Mouse (Mus musculus): ENCODE measurements around the gene Hcst. TPM values are rescaled to one million over a fixed set of nuclear protein-coding genes. Genes with fewer than 3 reads are reported as not detected.

Hcst gene
- polyA plus RNA-seq, 1 experiment = not detected

GRCm38 (mm10) chr7:30436879-30437278 lies 17.2 kb upstream of the Hcst start:
- 34% methylated on average over 10 of the region's 10 CpGs for WGBS
- H3K27ac ChIP-seq (ENCODE audit: insufficient read depth, low read depth, low read length) = no peak overlapping the region
- H3K4me3 ChIP-seq (ENCODE audit: insufficient read depth, low read depth, low read length) = no peak overlapping the region
- H3K4me1 ChIP-seq (ENCODE audit: control insufficient read depth, insufficient read depth, low read length) = peaks cover 16% of the 10 kb centered on the region
- TF ChIP-seq CTCF (IDR thresholded peaks at IDR 0.05; ENCODE audit: insufficient read depth, low read depth, low read length) (no peak), POLR2A (IDR thresholded peaks at IDR 0.05; ENCODE audit: insufficient read depth, low read depth, low read length) (no peak)

GRCm38 (mm10) chr7:30435156-30435555 lies 15.5 kb upstream of the Hcst start:
- Histone ChIP-seq H3K4me3 (ENCODE audit: insufficient read depth, low read depth, low read length) (no peak overlapping the region), H3K4me1 (ENCODE audit: control insufficient read depth, insufficient read depth, low read length) (peaks cover 12% of the 10 kb centered on the region), H3K27ac (ENCODE audit: insufficient read depth, low read depth, low read length) (no peak overlapping the region)
- no peak for TF ChIP-seq CTCF (IDR thresholded peaks at IDR 0.05; ENCODE audit: insufficient read depth, low read depth, low read length)
- 65% methylated on average over 9 of the region's 9 CpGs for WGBS

- peaks cover 7% of the 10 kb centered on the region for H3K4me1 ChIP-seq (ENCODE audit: control insufficient read depth, insufficient read depth, low read length)
- WGBS = 74% methylated on average over 10 of the region's 10 CpGs
- TF ChIP-seq CTCF (IDR thresholded peaks at IDR 0.05; ENCODE audit: insufficient read depth, low read depth, low read length) (no peak), POLR2A (IDR thresholded peaks at IDR 0.05; ENCODE audit: insufficient read depth, low read depth, low read length) (no peak)
- no peak overlapping the region for H3K4me3 ChIP-seq (ENCODE audit: insufficient read depth, low read depth, low read length)
- H3K27ac ChIP-seq (ENCODE audit: insufficient read depth, low read depth, low read length) = no peak overlapping the region
These were observed 15.0 kb upstream of the Hcst start for GRCm38 (mm10) chr7:30434701-30435100.

- Histone ChIP-seq H3K4me1 (ENCODE audit: control insufficient read depth, insufficient read depth, low read length) (peaks cover 6% of the 10 kb centered on the region), H3K27ac (ENCODE audit: insufficient read depth, low read depth, low read length) (no peak overlapping the region), H3K4me3 (ENCODE audit: insufficient read depth, low read depth, low read length) (no peak overlapping the region)
- 10% methylated on average over 10 of the region's 10 CpGs for WGBS
- no peak for TF ChIP-seq POLR2A (IDR thresholded peaks at IDR 0.05; ENCODE audit: insufficient read depth, low read depth, low read length)
- no peak for TF ChIP-seq CTCF (IDR thresholded peaks at IDR 0.05; ENCODE audit: insufficient read depth, low read depth, low read length)
These were observed 14.6 kb upstream of the Hcst start for GRCm38 (mm10) chr7:30434238-30434637.

GRCm38 (mm10) chr7:30431793-30432192 lies 12.1 kb upstream of the Hcst start:
- no peak for TF ChIP-seq CTCF (IDR thresholded peaks at IDR 0.05; ENCODE audit: insufficient read depth, low read depth, low read length)
- TF ChIP-seq POLR2A (IDR thresholded peaks at IDR 0.05; ENCODE audit: insufficient read depth, low read depth, low read length) = no peak
- Histone ChIP-seq H3K4me1 (ENCODE audit: control insufficient read depth, insufficient read depth, low read length) (peaks cover 5% of the 10 kb centered on the region), H3K27ac (ENCODE audit: insufficient read depth, low read depth, low read length) (peak overlapping the region; percentile 61), H3K4me3 (ENCODE audit: insufficient read depth, low read depth, low read length) (no peak overlapping the region)
- WGBS = 0% methylated on average over 3 of the region's 3 CpGs

GRCm38 (mm10) chr7:30430191-30430590 lies 10.5 kb upstream of the Hcst start:
- peaks cover 3% of the 10 kb centered on the region; the same call in 1 of the 2 replicates for H3K4me1 ChIP-seq (ENCODE audit: control insufficient read depth, insufficient read depth, low read length)
- WGBS = 67% methylated on average over 2 of the region's 2 CpGs
- TF ChIP-seq CTCF (IDR thresholded peaks at IDR 0.05; ENCODE audit: insufficient read depth, low read depth, low read length) = no peak
- TF ChIP-seq POLR2A (IDR thresholded peaks at IDR 0.05; ENCODE audit: insufficient read depth, low read depth, low read length) = no peak
- H3K27ac ChIP-seq (ENCODE audit: insufficient read depth, low read depth, low read length) = no peak overlapping the region
- H3K4me3 ChIP-seq (ENCODE audit: insufficient read depth, low read depth, low read length) = no peak overlapping the region

- no peak overlapping the region for H3K4me3 ChIP-seq (ENCODE audit: insufficient read depth, low read depth, low read length)
- no peak overlapping the region for H3K27ac ChIP-seq (ENCODE audit: insufficient read depth, low read depth, low read length)
- H3K4me1 ChIP-seq (ENCODE audit: control insufficient read depth, insufficient read depth, low read length) = peaks cover 3% of the 10 kb centered on the region; the same call in 1 of the 2 replicates
- no peak for TF ChIP-seq POLR2A (IDR thresholded peaks at IDR 0.05; ENCODE audit: insufficient read depth, low read depth, low read length)
- TF ChIP-seq CTCF (IDR thresholded peaks at IDR 0.05; ENCODE audit: insufficient read depth, low read depth, low read length) = no peak
These were observed 9.7 kb upstream of the Hcst start for GRCm38 (mm10) chr7:30429327-30429726.

GRCm38 (mm10) chr7:30423071-30423641 lies 3.5 kb upstream of the Hcst start:
- peak overlapping the region; percentile 83 for H3K27ac ChIP-seq (ENCODE audit: insufficient read depth, low read depth, low read length)
- peak overlapping the region; percentile 74 for H3K4me3 ChIP-seq (ENCODE audit: insufficient read depth, low read depth, low read length)
- peaks cover 11% of the 10 kb centered on the region for H3K4me1 ChIP-seq (ENCODE audit: control insufficient read depth, insufficient read depth, low read length)
- TF ChIP-seq POLR2A (IDR thresholded peaks at IDR 0.05; ENCODE audit: insufficient read depth, low read depth, low read length) = no peak
- no peak for TF ChIP-seq CTCF (IDR thresholded peaks at IDR 0.05; ENCODE audit: insufficient read depth, low read depth, low read length)
- WGBS = 21% methylated on average over 23 of the region's 23 CpGs

- peak overlapping the region; percentile 83 for H3K27ac ChIP-seq (ENCODE audit: insufficient read depth, low read depth, low read length)
- TF ChIP-seq CTCF (IDR thresholded peaks at IDR 0.05; ENCODE audit: insufficient read depth, low read depth, low read length) = no peak
- no peak for TF ChIP-seq POLR2A (IDR thresholded peaks at IDR 0.05; ENCODE audit: insufficient read depth, low read depth, low read length)
- WGBS = 7% methylated on average over 9 of the region's 9 CpGs
These were observed 2.9 kb upstream of the Hcst start for GRCm38 (mm10) chr7:30422560-30422959.

More at GRCm38 (mm10) chr7:30422560-30422959, 2.9 kb upstream of the Hcst start:
- peak overlapping the region; percentile 74 for H3K4me3 ChIP-seq (ENCODE audit: insufficient read depth, low read depth, low read length)
- peaks cover 11% of the 10 kb centered on the region for H3K4me1 ChIP-seq (ENCODE audit: control insufficient read depth, insufficient read depth, low read length)
